Mouse (Mus musculus) hematopoietic stem cell, adult 5-6 weeks (primary cell): ENCODE data around the gene Sec23a. TPM values are rescaled to one million over a fixed set of nuclear protein-coding genes. Genes with fewer than 3 reads are reported as not detected.

ENCODE experiments used
- ATAC-seq, 2 experiments: fragments of 125-278 bp in 1 of 2; replicated peaks in 1 of 2; 2 replicates each; pipeline ENCODE4 v1.8.0; 2016 to 2017; ENCODE audit warnings: inconsistent platforms in 2 of 2, mild to moderate bottlenecking in 2 of 2, moderate number of reproducible peaks in 2 of 2, low read depth in 1 of 2, moderate TSS enrichment in 1 of 2; ENCODE audit not compliant: low FRiP score in 2 of 2, poor library complexity in 2 of 2, severe bottlenecking in 2 of 2, insufficient read depth in 1 of 2, low TSS enrichment in 1 of 2
- total RNA-seq: library from RNA; stranded (forward); fragments of 172-1452, 232-1000 nt; gene quantifications from 2 replicates; pipeline ENCODE4 v1.2.3, GENCODE M21; 2017

Gene Sec23a
- total RNA-seq, 1 experiment from 2014 or later = 20.8 TPM

GRCm38 (mm10) chr12:58909826-58910225 lies 102.0 kb downstream of the Sec23a start:
- no peak for ATAC-seq

Other genes starting within 250 kb of the Sec23a start
- 16.6 and 21.7 TPM in 2 replicates for gene Gemin2, start 1.4 kb upstream of the Sec23a start, total RNA-seq
- 38.4 and 52.5 TPM in 2 replicates for gene Trappc6b, start 49.5 kb upstream of the Sec23a start, total RNA-seq
- 99.3 and 120 TPM in 2 replicates for gene Pnn, start 54.9 kb upstream of the Sec23a start, total RNA-seq
- 107 and 216 TPM in 2 replicates for gene Mia2, start 83.8 kb upstream of the Sec23a start, total RNA-seq
- 51.4 and 58.1 TPM in 2 replicates for gene Fbxo33, start 207.7 kb upstream of the Sec23a start, total RNA-seq